Mouse (Mus musculus) heart, postnatal 0 days (tissue): Measurements from ENCODE around the gene Olfr522.

Source experiments
- CTCF ChIP-seq: IDR thresholded peaks from 2 replicates; pipeline ENCODE4 v1.5.1; 2016; ENCODE audit warnings: antibody characterized with exemption, control low read depth, low read depth
- EP300 ChIP-seq: IDR thresholded peaks from 2 replicates; pipeline ENCODE4 v1.6.1; 2016; ENCODE audit warnings: antibody characterized with exemption, low read depth

DNA sequence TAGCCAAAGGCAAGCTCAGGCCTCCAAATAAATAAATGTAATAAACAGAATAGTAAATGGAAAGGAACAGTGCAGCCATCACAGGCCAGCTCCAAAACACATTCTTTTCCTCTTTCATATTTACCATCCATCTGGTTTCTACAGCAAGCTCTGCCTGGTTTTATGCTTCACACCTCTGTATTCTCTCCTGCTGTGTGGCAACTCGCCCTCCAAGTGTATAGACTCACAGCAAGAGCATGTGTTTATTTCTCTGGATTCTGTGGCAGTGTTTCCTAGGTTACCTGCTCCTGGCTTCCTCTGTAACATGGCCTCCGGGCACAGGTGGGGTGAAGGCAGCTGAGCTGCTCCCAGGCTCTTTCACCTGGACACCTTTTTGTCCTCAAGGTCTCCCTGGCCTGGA is 27.9 kb upstream of the Olfr522 start:
- TF ChIP-seq CTCF (no peak), EP300 (no peak)
